Mouse (Mus musculus): ENCODE data around the gene Rbm19.

Rbm19 gene

DNA sequence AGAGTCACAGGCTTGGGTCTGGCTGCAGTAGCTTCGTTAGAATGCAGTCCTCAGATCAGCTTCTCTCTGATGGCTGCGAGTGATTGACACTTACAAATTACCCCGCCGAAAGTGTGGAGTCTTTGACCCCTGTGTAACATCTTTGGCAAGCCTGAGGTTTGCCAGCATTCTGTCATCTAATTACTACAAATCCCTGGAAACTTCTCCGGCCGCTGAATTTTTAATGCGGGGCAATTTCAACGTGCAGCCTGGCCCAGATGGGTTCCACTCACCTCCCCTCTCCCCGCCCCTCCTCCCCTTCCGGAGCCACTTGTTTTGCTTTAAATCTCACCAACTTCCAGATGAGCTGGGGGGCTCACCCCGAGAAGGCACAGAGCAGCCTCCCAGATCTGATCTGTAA, 94.4 kb downstream of the Rbm19 start:
- DNase-seq: no peak

DNA sequence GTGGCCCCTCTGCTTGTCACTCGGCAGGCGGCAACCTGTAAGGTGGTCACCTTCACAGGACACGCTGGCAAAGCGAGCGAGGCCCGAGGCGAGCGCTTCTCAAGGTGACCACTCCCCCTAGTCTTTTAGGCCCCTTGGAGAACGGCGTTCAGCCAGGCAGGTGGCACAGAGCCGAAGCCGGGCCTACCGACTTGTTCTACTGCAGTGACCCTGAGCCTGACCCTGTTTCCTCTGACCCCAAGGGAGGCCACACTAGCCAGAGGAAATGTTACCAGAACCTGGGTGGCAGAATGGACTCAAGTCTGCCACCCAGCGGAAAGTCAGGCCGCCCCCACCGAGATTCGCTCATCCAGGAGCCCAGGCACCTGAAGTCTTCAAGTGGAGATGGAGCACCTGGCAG, 94.9 kb downstream of the Rbm19 start:
- peak; percentile 7 for DNase-seq

DNA sequence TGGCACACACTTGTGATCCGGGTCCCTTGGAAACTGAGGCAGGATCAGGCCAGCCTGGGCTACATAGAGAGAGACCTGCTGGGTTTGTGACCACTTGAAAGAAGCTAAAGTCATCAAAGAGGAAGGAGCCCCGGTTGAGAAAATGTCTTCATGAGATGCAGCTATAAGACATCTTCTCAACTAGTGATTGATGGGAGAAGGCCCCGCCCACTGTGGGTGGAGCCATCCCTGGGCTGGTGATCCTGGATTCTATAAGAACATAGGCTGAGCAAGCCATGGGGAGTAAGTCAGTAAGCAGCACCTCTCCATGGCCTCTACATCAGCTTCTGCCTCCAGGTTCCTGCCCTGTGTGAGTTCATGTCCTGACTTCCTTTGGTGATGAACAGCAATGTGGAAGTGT, 98.2 kb downstream of the Rbm19 start:
- no peak for DNase-seq

DNA sequence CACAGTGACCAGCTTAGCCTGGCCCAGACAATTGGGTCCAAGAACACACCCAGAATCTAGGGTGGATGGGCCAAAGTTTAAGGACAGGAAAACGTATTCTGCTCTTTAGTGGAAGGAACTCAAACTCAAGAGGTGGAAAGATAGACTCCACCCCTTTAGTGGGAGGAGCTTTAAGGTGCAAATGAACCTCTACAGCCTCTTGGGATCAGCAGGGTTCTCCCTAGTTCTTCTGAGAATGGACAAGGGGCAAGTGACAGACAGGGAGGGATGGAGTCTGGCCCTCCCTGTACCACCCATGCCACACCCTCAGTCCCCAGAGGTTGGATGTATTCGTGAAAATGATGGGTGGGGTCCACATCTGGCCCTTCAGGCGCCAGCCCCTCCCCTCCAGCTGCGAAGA, 105.0 kb downstream of the Rbm19 start:
- no peak for DNase-seq

DNA sequence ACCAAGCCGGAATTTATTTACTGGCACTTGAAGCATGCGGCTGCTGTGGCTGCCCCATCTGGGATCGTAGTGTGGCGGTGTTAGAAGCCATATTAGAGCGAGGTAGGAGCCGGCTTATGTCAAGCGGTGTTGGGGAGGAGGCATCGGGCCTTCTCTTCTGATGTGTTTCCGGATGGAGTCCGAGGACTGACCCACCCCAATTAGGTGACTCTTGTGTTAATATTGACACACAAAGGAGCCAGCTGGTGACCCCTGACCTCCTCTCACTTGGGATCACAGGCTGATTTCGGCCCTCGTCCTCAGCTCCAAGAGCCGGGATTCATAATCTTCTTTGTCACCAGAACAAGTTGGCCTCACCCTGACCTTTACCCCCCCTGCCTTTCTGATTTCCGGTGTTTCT, 109.1 kb downstream of the Rbm19 start:
- no peak for DNase-seq

DNA sequence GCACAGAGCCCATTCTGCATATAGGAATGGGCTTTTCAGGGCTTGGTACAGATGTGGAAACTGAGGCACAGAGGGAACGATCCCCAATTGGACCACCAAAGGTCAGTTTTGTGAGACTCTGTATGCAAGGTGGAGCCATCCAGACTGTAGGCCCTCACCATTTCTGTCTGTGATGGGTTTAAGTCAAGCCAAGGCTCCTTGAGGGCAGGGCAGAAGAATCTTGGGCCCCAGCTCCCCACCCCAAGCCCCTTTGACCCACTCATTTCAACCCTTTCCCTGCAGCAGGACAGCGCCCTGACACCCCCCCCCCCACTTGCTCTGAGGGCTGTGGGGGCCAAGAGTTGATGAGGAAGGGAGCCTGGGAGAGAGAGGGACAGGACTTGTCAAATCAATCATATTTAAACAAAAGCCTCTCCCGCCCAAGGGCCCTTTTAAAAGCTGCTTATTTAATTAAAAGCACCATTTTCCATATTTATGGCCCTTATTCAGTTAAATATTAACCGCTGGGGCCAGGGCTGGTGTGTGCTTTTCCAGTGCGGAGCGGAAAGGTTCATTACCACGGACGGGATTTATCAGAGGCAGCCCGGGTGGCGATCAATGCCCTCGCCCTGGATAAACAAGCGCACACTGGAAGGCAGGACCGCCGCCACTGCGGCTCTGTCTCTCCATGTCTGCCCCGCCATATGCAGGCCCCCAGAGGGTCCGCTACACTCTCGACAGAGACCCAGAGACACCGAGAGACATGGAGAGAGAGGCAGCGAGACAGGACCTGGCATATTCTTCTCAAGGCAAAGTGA, 112.5 kb downstream of the Rbm19 start:
- DNase-seq: no peak

DNA sequence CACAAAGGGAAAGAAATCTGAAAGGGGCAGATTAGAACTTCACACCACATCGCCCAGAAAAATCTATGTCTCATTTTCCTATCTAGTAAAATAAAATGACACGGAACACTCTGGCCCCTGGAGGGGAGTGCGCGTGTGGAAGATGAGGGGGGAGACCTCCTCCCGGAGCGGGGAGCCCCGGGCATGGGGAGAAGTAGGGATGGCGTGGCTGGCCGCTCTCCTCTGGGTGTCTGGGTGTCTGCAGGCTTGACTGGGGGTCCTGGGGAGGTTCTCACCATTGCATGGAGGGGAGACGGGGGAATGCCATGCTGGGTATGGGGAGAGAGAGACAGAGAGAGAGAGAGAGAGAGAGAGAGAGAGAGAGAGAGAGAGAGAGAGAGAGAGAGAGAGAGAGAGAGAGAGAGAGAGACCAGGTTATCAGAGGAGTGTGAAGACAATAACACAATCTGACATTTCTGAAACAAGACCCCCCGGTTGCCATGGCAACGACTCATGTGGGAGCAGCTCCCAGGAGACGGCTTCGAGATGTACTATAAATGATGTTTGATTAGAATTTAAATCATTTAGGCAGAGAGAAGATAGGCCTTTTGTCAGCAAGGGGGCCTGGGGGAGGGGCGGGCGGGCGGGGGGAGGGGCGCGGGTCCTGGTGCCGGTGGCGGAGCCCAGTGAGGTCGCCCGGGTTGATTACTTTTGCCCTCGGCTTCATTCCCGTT, 115.3 kb downstream of the Rbm19 start:
- no peak for DNase-seq

DNA sequence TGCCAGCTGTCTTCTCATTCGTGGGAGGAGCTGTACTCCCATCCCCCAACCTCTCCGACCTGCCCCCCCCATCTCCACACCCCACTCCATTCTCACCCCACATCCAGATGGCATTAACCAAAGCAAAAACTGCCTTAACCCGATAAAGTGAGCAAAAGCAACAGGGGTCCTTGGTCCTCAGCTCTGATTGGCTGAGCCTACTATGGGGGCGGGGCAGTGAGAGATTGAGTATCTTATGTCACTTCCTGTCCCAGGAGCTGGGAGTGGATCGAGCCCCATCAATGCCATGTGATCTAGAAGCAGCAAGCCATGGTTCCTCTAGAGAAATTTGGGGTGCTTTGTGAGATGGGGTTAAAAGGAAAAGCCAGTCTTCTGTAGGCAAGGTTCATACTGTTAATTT, 118.9 kb downstream of the Rbm19 start:
- no peak for DNase-seq

DNA sequence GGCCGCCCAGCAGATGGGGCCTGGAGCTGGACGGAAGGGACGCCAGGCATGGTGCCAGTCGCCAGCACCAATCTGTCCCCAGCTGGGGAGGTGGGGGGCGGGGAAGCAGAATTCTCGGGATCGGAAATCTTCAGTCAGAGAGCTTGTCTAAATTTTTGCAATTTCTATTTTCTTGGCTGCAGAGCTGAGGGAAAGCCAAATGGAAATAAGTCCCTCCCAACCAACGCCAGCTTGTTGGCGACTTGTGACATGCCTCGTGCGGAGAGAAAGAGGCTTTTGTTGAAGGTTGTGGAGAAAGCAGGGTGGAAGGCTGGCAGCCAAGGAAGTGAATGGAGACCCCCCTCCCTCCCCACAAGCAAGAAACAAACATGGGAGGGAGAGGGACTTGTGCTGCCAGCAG, 119.3 kb downstream of the Rbm19 start:
- DNase-seq: peak; percentile 34

DNA sequence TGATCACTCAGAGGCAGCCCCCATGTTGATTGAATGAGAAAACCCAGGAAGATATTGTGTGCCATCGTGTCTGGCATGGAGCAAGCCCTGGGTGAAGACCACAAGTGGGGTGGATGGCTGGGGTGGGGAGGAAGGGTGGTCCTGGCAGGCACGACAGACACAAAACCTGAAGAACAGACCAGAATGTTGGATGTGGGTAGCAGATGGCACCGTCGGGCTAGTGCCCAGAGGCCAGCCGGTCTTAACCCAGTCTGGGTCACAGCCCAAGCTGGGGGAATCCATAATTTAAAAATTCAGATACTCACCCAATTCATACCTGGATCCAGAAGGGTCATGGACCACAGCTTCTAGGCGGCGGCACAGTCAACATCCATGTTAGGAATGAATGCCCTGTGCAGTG, 123.8 kb downstream of the Rbm19 start:
- DNase-seq: no peak

DNA sequence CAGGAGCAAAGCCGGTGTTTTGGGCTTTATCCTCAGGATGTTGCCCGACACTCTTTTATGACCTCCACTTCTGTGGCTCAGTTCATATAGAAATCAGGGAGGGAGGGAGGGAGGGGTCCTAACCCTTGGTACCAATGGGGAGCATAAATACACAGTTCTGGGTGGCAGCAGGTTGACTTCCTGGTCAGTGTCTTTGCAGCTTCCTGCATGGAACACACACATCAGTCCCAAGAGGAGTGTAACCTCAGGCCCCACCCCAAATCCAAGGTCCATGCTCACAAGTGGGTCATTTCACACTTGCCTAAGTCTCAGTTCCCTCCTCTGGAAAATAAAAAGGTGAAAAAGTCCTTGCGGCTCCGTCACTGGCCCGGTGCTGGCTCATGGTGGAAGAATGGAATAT, 129.1 kb downstream of the Rbm19 start:
- DNase-seq: no peak

All from lung, postnatal 14 days (tissue).